Mouse (Mus musculus): ENCODE results near the gene Brpf1. TPM values are rescaled to one million over a fixed set of nuclear protein-coding genes. Genes with fewer than 3 reads are reported as not detected.

Brpf1 gene
- polyA plus RNA-seq, 1 experiment from 2014 or later: 26.4 TPM

DNA sequence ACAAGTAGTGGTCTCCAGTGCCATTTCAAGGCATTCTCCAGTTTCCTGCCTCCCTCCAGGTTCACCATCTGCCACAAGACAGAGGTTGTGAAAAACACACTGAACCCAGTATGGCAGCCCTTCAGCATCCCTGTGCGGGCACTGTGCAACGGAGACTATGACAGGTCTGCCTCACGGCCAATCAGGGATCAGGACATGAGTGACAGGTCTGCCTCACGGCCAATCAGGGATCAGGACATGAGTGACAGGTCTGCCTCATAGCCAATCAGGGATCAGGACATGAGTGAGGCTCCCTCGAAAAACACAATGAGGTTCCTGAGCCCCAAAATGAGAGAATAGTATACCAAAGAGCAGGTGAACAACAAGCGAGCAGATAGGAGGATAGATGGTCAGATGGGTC is 16.6 kb upstream of the Brpf1 start:
- Histone ChIP-seq H3K36me3 (ENCODE audit: control insufficient read depth, insufficient read depth, low read length) (no peaks in the 10 kb centered on the region), H3K27me3 (ENCODE audit: control insufficient read depth, insufficient read depth, low read length) (no peaks in the 10 kb centered on the region), H3K27ac (replicated peaks; ENCODE audit: low read depth, low read length) (no peak overlapping the region), H3K4me3 (ENCODE audit: low read depth, low read length) (no peak overlapping the region), H3K4me1 (ENCODE audit: control insufficient read depth, insufficient read depth, low read length) (no peaks in the 10 kb centered on the region), H3K4me2 (ENCODE audit: low read depth, severe bottlenecking) (no peak overlapping the region), H3K9me3 (ENCODE audit: control insufficient read depth, low read length) (no peaks in the 10 kb centered on the region), H3K9ac (ENCODE audit: low read length) (no peak overlapping the region)
- ATAC-seq (ENCODE audit: insufficient number of reproducible peaks, low FRiP score, low TSS enrichment, low read depth) (no peak), DNase-seq (ENCODE audit: low spot score) (no peak)
- WGBS: 67% methylated on average over 6 of the region's 6 CpGs

DNA sequence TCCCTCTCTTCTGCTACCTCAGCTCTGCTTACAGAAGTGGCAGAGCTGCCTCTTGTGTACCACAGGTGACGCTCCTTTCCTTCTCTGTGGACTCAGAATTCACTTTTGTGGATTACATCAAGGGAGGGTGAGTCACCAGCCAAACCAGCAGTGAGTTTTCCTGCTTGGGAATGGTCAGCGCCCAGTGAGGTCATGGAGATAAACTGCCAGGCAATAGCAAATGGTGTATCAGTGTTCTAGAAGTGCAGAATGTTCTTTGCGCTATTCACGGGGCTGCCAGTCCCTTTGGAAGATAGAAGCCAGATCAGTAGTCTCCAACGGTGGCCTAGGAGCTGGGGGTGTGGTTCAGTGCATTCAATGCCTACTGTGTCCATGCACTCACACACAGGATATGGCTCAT is 14.0 kb upstream of the Brpf1 start:
- H3K4me3 ChIP-seq (ENCODE audit: low read depth, low read length): no peak overlapping the region
- DNase-seq (ENCODE audit: low spot score) (no peak), ATAC-seq (ENCODE audit: insufficient number of reproducible peaks, low FRiP score, low TSS enrichment, low read depth) (no peak)
- H3K9ac ChIP-seq (ENCODE audit: low read length): no peak overlapping the region
- no peaks in the 10 kb centered on the region for H3K36me3 ChIP-seq (ENCODE audit: control insufficient read depth, insufficient read depth, low read length)
- H3K4me1 ChIP-seq (ENCODE audit: control insufficient read depth, insufficient read depth, low read length): no peaks in the 10 kb centered on the region
- no peak overlapping the region for H3K27ac ChIP-seq (replicated peaks; ENCODE audit: low read depth, low read length)
- WGBS: 71% methylated on average over 5 of the region's 5 CpGs
- H3K27me3 ChIP-seq (ENCODE audit: control insufficient read depth, insufficient read depth, low read length): no peaks in the 10 kb centered on the region
- H3K4me2 ChIP-seq (ENCODE audit: low read depth, severe bottlenecking): no peak overlapping the region
- no peaks in the 10 kb centered on the region for H3K9me3 ChIP-seq (ENCODE audit: control insufficient read depth, low read length)

DNA sequence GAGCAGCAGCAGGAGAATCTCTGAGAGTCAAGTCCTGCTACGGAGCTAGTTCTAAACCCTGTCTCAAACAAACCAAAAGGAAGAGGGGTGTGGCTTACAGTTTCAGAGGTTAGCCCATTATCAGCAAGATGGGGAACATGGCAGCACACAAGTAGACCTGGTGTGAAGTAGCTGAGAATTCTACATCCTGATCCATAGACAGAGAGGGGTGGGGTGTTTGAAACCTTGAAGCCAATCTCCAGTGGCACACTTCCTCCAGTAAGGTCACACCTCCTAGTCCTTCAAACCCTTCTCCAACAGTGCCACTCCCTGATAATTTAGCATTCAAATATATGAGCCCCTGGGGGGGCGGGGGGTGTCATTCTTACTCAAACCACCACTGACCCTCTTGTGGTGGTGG is 10.9 kb upstream of the Brpf1 start:
- DNase-seq (ENCODE audit: low spot score) (no peak), ATAC-seq (ENCODE audit: insufficient number of reproducible peaks, low FRiP score, low TSS enrichment, low read depth) (no peak)
- H3K27me3 ChIP-seq (ENCODE audit: control insufficient read depth, insufficient read depth, low read length): no peaks in the 10 kb centered on the region
- H3K27ac ChIP-seq (replicated peaks; ENCODE audit: low read depth, low read length): no peak overlapping the region
- no peaks in the 10 kb centered on the region for H3K9me3 ChIP-seq (ENCODE audit: control insufficient read depth, low read length)
- no peak overlapping the region for H3K9ac ChIP-seq (ENCODE audit: low read length)
- no peaks in the 10 kb centered on the region for H3K4me1 ChIP-seq (ENCODE audit: control insufficient read depth, insufficient read depth, low read length)
- 83% methylated on average over 2 of the region's 2 CpGs for WGBS
- no peak overlapping the region for H3K4me2 ChIP-seq (ENCODE audit: low read depth, severe bottlenecking)
- H3K4me3 ChIP-seq (ENCODE audit: low read depth, low read length): no peak overlapping the region
- no peaks in the 10 kb centered on the region for H3K36me3 ChIP-seq (ENCODE audit: control insufficient read depth, insufficient read depth, low read length)

DNA sequence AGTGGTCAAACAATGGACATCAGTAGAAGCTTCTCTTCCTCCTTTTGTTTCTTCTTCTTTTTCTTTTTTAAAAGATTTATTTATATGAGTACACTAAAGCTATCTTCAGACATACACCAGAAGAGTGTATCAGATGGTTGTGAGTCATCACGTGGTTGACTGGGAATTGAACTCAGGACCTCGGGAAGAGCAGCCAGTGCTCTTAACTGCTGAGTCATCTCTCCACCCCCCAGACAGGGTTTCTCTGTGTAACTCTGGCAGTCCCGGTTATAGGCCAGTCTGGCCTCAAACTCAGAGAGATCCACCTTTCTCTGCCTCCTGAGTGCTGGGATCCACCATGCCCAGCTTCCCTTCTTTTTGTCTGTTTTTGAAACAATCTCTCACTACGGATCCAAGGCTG is 10.3 kb upstream of the Brpf1 start:
- Histone ChIP-seq H3K4me3 (ENCODE audit: low read depth, low read length) (no peak overlapping the region), H3K4me1 (ENCODE audit: control insufficient read depth, insufficient read depth, low read length) (no peaks in the 10 kb centered on the region), H3K4me2 (ENCODE audit: low read depth, severe bottlenecking) (no peak overlapping the region), H3K27me3 (ENCODE audit: control insufficient read depth, insufficient read depth, low read length) (no peaks in the 10 kb centered on the region), H3K9ac (ENCODE audit: low read length) (no peak overlapping the region), H3K36me3 (ENCODE audit: control insufficient read depth, insufficient read depth, low read length) (no peaks in the 10 kb centered on the region), H3K9me3 (ENCODE audit: control insufficient read depth, low read length) (no peaks in the 10 kb centered on the region), H3K27ac (replicated peaks; ENCODE audit: low read depth, low read length) (no peak overlapping the region)
- 74% methylated on average over 4 of the region's 4 CpGs for WGBS
- ATAC-seq (ENCODE audit: insufficient number of reproducible peaks, low FRiP score, low TSS enrichment, low read depth) (no peak), DNase-seq (ENCODE audit: low spot score) (no peak)

DNA sequence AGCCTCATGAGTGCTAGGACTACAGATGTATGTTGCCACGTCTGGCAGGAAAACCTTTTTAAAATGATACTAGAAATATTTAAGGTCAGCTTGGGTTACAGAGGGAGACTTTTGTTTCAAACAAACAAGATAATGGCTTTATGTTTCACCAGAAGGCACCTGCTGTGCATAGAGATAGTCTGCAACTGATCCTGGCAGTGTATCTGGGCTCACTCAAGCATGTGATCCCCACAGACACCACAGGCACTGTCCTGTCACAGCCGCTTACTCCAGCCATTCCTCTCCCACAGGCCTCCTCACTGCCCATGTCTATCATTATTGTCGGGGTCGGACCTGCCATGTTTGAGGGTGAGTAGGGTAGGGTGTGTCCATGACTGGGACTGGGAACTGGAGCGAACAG is 5.6 kb upstream of the Brpf1 start:
- H3K4me3 ChIP-seq (ENCODE audit: low read depth, low read length): no peak overlapping the region
- ATAC-seq (ENCODE audit: insufficient number of reproducible peaks, low FRiP score, low TSS enrichment, low read depth) (no peak), DNase-seq (ENCODE audit: low spot score) (no peak)
- H3K4me1 ChIP-seq (ENCODE audit: control insufficient read depth, insufficient read depth, low read length): peaks cover 3% of the 10 kb centered on the region; the same call in 1 of the 2 replicates
- H3K36me3 ChIP-seq (ENCODE audit: control insufficient read depth, insufficient read depth, low read length): no peaks in the 10 kb centered on the region
- no peaks in the 10 kb centered on the region for H3K9me3 ChIP-seq (ENCODE audit: control insufficient read depth, low read length)
- no peak overlapping the region for H3K9ac ChIP-seq (ENCODE audit: low read length)
- no peak overlapping the region for H3K4me2 ChIP-seq (ENCODE audit: low read depth, severe bottlenecking)
- H3K27ac ChIP-seq (replicated peaks; ENCODE audit: low read depth, low read length): no peak overlapping the region
- no peaks in the 10 kb centered on the region for H3K27me3 ChIP-seq (ENCODE audit: control insufficient read depth, insufficient read depth, low read length)
- 85% methylated on average over 5 of the region's 5 CpGs for WGBS

DNA sequence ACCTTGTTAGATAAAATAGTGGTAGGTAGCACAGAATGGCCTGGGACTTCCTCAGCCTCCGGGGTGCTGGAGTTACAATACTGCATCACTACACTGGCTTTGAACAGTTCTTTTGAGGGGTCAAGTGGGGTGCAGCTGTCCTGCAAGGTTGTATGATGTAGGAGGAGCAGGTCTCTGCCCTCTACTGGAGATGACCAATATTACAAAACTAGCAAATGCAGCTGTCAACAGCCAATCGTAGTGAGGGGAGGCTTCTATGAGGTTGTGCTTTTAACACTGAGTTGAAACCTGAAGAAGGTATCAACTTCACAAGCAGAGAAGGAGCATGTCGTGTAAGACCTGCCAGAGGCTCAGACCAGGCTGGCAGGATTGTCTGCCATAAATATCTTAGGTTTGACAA is 4.7 kb upstream of the Brpf1 start:
- Histone ChIP-seq H3K9me3 (ENCODE audit: control insufficient read depth, low read length) (no peaks in the 10 kb centered on the region), H3K27ac (replicated peaks; ENCODE audit: low read depth, low read length) (no peak overlapping the region), H3K9ac (ENCODE audit: low read length) (no peak overlapping the region), H3K4me2 (ENCODE audit: low read depth, severe bottlenecking) (no peak overlapping the region), H3K4me1 (ENCODE audit: control insufficient read depth, insufficient read depth, low read length) (peaks cover 3% of the 10 kb centered on the region; the same call in 1 of the 2 replicates), H3K36me3 (ENCODE audit: control insufficient read depth, insufficient read depth, low read length) (no peaks in the 10 kb centered on the region), H3K4me3 (ENCODE audit: low read depth, low read length) (no peak overlapping the region), H3K27me3 (ENCODE audit: control insufficient read depth, insufficient read depth, low read length) (no peaks in the 10 kb centered on the region)
- ATAC-seq (ENCODE audit: insufficient number of reproducible peaks, low FRiP score, low TSS enrichment, low read depth) (no peak), DNase-seq (ENCODE audit: low spot score) (peak; percentile 33)
- 34% methylated on average over 3 of the region's 3 CpGs for WGBS

DNA sequence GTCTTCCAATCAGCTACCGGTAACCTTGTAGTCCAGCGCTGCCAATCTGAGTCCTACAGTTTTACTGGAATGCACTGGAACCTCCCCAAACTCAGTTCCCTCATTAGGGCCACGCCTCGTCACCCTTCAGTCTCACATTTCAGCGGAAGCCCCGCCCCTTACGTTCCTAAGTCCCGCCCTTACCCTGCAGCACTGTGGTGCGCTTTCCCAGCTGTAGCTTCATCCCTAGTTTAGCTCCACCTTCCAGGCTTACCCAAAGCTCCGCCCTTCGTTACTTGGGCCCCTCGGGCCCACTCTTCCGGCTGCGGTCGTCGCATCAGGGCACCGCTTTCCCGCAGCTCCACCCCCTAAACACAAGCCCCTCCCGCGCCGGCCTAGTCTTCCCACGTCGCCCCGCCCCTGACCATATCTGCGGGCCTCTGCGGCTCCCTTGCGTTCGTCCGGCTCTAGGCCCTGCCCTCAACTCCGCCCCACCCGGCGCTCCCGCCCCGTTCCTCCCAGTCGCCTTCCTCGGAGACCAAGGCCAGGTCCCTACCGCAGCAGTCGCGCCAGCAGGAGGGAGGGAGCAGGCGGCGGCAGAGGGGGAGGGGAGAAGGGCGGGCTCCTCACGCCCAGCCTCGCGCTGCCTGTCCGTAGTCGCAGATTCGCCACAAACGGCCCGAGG is 483 bp upstream of the Brpf1 start:
- no peaks in the 10 kb centered on the region; the same call in 1 of the 2 replicates for H3K36me3 ChIP-seq (ENCODE audit: control insufficient read depth, insufficient read depth, low read length)
- H3K4me2 ChIP-seq (ENCODE audit: low read depth, severe bottlenecking): peak overlapping the region; percentile 82
- peak; percentile 99 for DNase-seq (ENCODE audit: low spot score)
- H3K9me3 ChIP-seq (ENCODE audit: control insufficient read depth, low read length): no peaks in the 10 kb centered on the region
- H3K4me3 ChIP-seq (ENCODE audit: low read depth, low read length): peak overlapping the region; percentile 93
- H3K27ac ChIP-seq (replicated peaks; ENCODE audit: low read depth, low read length): peak overlapping the region; percentile 86
- H3K9ac ChIP-seq (ENCODE audit: low read length): peak overlapping the region; percentile 83
- under 1% methylated on average over 50 of the region's 50 CpGs for WGBS
- no peaks in the 10 kb centered on the region for H3K27me3 ChIP-seq (ENCODE audit: control insufficient read depth, insufficient read depth, low read length)
- peaks cover 11% of the 10 kb centered on the region; the same call in 1 of the 2 replicates for H3K4me1 ChIP-seq (ENCODE audit: control insufficient read depth, insufficient read depth, low read length)
- peak; percentile 98 for ATAC-seq (ENCODE audit: insufficient number of reproducible peaks, low FRiP score, low TSS enrichment, low read depth)

DNA sequence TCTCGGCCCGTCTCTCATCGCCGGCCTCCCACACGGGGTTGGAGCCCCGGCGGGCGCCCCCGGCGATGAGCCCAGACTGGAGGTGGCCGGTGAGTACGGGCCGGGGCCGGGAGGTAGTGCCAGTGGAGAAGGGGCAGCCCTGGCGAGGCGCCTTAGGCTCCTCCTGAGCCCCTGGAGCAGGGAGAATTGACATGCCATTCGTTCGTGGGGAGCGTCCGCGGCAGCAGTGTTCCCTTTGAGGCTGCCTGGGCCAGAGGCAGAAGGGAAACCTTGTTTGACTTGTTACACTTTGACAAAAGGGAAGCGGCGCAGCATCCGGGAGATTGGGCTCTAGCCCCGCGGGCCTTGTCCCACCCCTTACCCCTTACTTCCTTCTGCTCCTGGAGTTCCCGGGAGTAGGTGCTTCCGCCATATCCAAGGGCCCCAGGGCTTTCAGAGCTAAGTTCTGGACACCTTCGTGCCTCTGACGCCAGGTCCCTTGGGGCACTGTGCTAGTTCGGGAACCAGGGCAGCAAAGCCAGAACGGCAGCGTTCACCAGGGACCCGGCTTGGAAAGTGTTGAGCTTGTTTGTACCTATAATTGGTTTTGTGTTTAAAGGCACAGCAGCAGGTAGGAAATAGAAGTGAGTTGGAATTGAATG is 664 bp downstream of the Brpf1 start:
- no peaks in the 10 kb centered on the region for H3K9me3 ChIP-seq (ENCODE audit: control insufficient read depth, low read length)
- peak overlapping the region; percentile 82 for H3K4me2 ChIP-seq (ENCODE audit: low read depth, severe bottlenecking)
- peaks cover under 1% of the 10 kb centered on the region; the same call in 1 of the 2 replicates for H3K36me3 ChIP-seq (ENCODE audit: control insufficient read depth, insufficient read depth, low read length)
- DNase-seq (ENCODE audit: low spot score) (peak; percentile 50), ATAC-seq (ENCODE audit: insufficient number of reproducible peaks, low FRiP score, low TSS enrichment, low read depth) (no peak)
- no peaks in the 10 kb centered on the region for H3K27me3 ChIP-seq (ENCODE audit: control insufficient read depth, insufficient read depth, low read length)
- peak overlapping the region; percentile 93 for H3K4me3 ChIP-seq (ENCODE audit: low read depth, low read length)
- peak overlapping the region; percentile 86 for H3K27ac ChIP-seq (replicated peaks; ENCODE audit: low read depth, low read length)
- WGBS: under 1% methylated on average over 32 of the region's 34 CpGs
- H3K4me1 ChIP-seq (ENCODE audit: control insufficient read depth, insufficient read depth, low read length): peaks cover 11% of the 10 kb centered on the region; the same call in 1 of the 2 replicates
- H3K9ac ChIP-seq (ENCODE audit: low read length): peak overlapping the region; percentile 83

Data from limb, embryonic 11.5 days (tissue).